Mouse (Mus musculus): Measurements from ENCODE around the gene Msmb. TPM values are rescaled to one million over a fixed set of nuclear protein-coding genes. Genes with fewer than 3 reads are reported as not detected.

Gene Msmb
- total RNA-seq, 2 experiments from 2014 or later, result not detected

DNA sequence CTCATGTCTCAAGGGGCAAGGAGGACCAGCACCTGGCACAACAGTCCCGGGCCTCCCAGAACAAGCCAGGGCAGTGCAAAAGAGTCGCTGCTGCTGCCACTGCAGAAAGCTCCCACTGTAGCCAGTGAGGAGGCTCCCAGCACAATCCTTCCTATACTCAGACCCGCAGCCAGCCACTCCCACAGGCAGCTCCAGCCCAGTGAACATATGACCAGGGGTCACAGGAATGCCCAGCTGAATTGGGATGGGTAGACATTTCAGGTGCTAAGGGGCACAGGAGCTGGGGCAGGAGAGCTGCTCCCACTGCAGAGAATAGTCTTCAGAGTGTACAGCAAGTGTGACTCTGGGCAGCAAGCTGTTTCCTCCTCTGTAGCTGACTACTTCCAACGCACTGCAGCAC lies 3.6 kb downstream of the Msmb start:
- no peak for DNase-seq
- intact Hi-C loops (cut with DNase I), result no loop called here

DNA sequence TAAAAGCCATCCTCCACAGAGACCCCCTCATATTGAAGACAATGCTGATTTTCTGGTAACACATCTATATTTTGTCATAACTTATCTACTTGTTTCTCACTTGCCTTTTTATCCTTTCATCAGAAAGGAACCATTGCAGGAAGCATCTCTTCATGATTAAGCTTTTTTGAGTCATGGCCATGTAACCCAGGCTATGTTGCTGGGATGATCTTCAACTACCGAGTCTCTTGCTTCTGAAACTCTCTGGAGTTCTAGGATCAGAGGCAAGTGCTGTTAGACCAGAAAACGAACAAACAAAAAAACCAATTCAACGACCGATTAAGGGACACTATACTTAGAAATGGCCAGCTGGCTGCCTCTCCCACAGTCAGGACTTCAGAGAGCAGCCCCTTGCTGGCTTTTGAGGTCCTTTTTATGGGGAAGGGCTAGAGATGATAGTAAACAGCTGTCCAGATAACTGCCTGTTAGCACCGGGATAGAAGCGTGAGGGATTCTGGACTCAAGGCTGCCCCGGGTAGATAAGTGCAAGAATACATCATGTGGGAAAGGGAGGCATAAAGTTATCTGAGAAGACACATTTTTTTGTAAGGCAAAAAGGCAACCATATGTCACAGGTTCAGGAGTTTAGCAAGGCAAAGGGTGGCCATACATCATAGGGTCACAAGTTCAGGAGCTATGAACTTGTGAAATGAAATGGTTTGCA lies 4.1 kb downstream of the Msmb start:
- peak in 1 of 2 experiments; percentile 6 for DNase-seq
- intact Hi-C loops (cut with DNase I), result no loop called here

DNA sequence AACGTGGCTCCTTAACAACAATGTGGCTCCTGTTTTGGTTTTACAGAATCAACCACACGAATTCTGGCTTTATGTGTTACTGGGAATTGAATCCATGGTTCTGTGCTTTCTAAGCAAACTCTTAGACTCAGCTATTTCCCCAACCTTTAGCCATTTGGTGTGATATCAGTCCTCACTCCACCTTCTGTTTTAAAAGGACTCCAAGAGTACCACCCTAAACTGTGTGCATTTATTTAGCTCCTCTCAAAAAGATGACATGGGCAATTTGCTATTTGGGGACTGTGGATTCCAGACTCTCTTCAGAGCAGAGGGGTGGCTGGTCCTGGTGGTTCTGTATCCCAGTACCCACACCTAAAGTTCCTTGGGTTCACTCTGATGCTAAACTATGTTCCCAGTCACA lies 4.8 kb downstream of the Msmb start:
- intact Hi-C loops (cut with DNase I), result no loop called here
- DNase-seq, result no peak

DNA sequence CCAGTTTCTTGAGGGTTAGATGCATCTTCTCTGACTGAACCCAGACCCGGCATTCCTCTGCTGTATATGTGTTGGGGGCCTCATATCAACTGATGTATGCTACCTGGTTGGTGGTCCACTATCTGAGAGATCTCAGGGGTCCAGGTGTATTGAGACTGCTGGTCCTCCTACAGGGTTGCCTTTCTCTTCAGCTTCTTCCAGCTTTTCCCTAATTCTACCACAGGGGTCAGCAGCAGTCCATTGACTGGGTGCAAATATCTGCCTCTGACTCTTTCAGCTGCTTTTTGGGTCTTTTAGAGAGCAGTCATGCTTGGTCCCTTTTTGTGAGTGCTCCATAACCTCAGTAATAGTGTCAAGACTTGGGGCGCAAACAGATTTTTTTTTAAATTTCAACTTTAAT lies 9.0 kb downstream of the Msmb start:
- no peak for DNase-seq
- intact Hi-C loops (cut with DNase I), result no loop called here

DNA sequence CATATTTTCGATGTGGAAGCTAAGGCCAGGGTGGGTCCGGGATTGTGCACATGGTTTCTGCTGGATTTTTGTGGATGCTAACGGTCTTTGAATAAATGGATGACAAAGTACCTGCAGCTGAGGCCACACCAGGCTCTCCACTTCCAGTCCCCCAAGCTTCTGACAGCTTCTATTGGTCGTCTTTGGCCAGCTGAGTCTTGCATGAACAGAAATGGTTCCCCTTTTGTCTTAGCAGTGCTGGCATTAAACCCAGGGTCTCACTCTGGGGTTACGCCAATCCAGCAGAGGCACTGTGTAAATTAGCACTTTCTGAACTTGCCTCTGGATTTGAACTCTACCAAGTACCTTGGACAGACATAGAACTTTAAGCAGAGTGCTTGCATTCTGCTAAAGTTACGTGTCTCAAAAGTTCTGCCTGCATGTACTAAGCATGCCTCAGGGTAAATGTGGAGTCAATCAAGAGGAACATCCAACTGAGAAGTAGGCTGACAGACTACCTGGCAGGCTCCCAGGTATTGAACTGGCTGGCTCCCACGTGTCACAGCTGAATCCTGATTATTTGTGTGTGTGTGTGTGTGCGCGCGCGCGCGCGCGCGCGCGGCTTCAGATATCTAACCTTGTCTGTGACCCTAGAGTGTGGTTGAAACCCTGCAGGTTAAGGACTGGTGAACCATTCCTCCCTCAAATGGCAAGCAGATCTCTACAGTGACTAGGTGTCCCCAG lies 10.6 kb downstream of the Msmb start:
- no peak for DNase-seq
- intact Hi-C loops (cut with DNase I), result no loop called here

DNA sequence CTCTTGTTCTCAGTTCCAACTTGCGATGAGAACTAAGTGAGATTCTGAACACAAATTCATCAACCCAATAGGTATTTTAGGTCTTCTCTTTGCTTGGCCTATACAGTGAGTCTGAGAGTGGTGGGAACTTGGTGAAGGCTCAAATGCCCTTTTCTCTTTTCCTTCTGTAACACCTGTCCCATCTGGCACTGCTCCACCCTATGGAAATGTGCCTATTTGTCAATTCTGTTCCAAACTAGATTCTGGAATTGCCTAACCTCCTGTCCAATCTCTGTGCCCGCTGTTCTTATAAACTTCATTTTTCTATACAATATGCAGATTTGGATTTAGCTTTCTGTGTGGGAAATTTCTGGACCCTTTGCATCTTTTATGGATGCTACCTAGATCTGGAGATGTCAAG lies 11.3 kb downstream of the Msmb start:
- intact Hi-C loops (cut with DNase I), result no loop called here
- DNase-seq, result no peak

DNA sequence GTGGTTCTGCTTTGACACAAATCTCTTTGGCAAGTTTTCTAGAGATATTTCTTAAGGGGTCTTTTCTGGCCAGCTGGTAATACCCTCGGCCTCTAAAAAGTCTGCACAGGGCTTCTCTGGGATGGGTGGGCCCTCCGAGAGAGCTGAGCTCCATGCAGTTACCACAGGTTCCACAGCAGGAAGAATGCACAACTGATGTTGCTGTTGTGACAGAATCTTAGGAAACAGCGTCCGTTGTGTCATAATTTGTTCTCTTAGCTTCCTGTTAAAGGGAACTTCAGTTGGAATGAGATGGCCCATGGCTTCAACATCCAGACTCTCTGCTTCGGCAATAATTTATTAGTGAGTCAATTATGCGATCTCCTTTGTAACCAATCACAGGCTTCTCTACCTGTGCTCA lies 12.9 kb downstream of the Msmb start:
- intact Hi-C loops (cut with DNase I), result no loop called here
- no peak for DNase-seq

DNA sequence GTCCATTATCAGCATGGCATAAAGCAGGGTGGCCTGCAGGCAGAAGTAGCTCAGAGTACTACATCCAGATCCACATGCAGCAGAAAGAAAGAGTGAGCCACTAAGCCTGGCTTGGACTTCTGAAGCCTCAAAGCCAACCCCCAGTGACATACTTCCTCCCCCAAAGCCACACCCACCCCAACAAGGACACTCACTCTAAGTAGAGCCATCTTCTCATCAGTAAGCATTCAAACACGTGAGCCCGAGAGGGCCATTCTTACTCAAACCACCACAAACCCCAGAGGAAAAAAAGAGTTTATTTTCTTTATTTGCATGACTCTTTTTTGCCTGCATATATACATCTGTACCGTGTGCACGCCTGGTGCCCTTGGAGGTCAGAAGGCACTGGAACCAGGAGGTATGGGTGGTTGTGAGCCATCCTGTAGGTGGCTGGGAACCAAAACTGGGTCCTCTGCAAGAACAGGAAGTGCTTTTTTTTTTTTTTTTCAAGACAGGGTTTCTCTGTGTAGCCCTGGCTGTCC lies 17.4 kb downstream of the Msmb start:
- intact Hi-C loops (cut with DNase I), result no loop called here
- no peak for DNase-seq

DNA sequence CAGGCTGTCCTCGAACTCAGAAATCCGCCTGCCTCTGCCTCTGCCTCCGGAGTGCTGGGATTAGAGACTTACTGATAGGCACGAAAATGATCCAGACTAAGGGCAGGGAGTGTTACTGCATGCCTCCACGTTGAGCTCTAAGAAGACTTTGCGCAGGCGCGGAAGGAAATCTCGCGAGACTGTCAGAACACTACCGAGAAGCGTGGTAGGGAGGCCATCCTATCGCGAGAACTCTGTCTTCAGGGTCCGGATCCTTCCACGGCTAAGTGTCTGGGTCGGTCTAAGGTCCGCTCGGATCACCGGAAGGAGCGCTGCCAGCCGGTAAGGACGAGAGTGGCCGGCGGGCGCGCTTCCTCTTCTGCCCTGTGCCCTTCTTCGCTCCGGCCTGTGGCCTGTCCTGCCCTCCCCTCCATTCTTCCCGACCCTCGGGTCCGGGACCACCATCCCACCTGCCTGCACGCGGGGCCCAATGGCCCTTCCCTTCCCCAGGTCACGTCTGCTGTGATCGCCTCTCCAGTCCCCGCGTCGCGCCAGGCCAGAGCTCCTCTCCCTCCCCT lies 17.9 kb downstream of the Msmb start, which contains the start of gene Ncoa4:
Gene Ncoa4 (plus strand): TSS at position 176 of the 557 bp plus-strand sequence.
- DNase-seq, result peak; percentile 97 to 99
- intact Hi-C loops (cut with DNase I), result loop anchor here (5.0 kb wide), 1 partner anchor 38 kb away; no protein-coding TSS in a partner anchor

DNA sequence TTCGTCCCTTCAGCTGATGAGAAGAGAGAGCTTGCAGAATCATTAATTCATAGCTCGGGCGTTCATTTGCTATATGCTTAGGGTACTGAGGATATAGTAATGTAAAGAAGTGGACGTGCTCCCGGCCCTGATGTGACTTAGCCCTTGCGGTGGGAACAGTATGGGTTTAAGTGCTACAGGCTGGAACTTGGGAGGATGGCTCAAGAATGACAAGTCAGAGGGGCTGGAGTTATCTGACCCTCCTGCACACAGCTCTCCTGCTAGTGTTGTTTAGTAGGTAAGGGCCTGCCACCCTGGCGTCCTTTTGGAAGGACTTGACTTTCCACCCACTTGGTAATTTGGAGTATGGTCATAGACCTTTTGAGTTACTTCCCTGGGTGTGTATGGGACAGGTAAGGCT lies 18.7 kb downstream of the Msmb start:
- intact Hi-C loops (cut with DNase I), result loop anchor here (5.0 kb wide), 1 partner anchor 37 kb away; no protein-coding TSS in a partner anchor
- DNase-seq, result no peak

DNA sequence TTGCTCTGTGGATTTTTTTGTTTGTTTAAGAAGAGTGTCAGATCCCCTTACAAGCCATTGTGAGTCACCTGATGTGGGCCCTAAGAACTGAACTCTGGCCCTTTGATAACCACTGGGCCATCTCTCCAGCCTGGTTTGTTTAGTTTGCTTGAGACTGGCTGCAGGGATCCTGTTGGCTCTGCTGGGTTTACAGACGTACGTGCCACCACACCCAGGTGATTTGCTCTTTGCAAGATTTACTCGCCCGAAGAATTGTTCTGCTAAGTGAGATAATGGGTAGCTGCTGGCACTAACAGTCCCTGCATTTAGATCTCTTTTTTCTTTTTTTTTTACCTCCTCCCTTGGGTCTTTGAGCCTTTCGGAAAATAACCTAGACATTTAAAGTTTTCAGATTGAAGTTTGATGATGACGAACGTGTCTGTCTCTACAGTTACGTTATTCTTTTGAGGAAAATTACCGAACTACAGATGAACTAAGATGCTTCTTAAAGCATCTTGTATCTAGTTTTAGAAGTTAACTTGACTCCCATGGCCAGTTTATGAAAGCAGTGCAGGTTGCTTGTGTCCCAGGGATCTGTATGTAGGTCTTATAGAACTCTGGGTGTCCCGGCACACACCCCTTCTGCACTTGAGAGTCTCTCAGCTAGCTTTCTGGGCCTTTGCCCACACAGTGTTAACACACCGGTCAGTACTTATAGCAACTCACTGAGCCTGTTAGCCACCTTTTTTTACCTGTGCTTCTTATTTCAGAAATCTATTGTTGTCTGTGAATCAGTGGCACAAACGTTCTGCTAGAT lies 19.5 kb downstream of the Msmb start:
- no peak for DNase-seq
- intact Hi-C loops (cut with DNase I), result loop anchor here (5.0 kb wide), 1 partner anchor 36 kb away; no protein-coding TSS in a partner anchor

DNA sequence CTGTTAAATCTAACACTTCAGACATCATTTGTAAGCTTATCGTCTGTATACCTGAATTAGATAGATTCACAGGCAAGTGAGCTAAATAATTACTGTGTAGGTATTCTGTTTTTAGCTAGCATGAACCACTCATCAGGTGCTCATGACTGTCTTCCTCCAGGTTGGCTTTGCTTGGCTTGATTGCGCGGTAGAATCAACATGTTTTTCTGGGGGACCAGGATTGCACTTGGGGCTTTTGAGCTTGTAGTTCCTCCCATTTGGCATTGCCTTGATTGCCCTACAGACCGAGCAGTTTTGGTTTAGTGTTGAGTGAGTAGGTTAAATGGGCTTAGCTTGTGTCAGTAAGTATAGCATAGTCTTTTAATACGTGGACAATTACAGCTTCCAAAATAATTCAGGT lies 20.4 kb downstream of the Msmb start:
- intact Hi-C loops (cut with DNase I), result loop anchor here (5.0 kb wide), 1 partner anchor 35 kb away; no protein-coding TSS in a partner anchor
- DNase-seq, result no peak

DNA sequence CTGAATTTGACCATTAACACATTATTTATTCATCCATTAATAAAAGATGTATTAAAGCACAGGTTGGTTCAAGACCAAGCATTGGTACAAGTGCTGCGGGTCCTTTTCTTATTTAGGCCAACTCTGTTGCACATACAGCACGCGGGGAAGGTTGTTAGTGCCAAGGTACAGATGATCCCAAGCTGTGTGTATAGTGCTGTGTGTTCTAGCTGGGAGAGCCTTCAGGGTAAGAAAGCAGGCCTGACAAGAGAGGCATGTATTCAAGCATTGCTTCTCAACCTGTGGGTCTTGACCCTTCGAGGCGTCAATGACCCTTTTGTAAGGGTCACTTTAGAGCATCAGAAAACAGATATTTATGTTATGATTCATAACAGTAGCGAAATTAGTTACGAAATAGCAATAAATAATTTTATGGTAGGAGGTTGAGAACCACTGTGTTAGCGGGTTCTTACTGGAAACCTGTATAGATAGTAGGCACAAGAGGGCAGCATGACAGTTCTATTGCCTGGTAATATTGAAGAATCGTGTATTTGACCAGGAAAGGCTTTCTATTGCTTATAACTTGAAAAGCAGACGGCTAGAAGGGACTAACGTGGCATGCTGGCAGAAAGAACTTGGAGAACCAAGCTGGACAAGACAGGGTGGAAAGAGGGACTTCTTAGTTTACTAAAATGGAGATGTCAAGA lies 21.5 kb downstream of the Msmb start:
- DNase-seq, result no peak
- intact Hi-C loops (cut with DNase I), result loop anchor here (5.0 kb wide), 1 partner anchor 34 kb away; no protein-coding TSS in a partner anchor

DNA sequence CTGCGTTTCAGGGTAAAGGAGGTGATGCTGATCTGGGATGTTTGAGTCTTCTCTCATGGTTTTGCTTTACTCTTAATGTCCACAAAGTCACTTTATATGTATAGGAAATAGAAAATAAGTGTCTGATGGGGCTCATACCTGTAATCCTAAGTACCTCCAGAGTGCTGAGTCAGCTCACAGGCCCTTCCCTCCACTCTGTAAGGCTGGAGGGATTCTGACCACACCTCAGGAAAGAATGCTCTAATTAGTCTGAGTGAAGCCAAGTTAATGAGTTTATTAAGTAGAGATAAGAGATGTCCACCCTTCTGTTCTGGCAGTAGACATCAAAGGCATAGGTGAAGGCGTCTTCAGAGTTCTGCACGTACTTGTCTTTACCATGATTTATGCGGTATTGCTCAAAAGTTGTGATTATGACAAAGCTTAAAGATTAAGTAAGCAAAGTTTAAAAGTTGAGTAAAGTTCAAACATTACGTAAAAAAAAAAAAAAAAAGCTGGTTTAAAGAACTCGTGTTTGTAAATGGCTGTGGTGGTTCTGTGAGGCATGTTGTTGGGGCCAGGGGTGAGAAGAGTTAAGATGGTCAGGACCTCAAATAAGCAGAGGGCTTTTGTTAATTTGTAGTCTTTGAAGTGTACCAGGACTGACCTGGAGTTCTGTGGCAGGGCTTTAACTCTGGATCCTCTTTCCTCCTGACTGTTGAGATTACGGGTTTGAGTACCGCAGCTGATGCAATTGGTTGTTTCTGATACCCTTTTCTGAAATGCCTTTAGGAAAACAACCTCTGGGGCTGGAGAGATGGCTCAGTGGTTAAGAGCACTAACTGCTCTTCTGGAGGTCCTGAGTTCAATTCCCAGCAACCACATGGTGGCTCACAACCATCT lies 22.6 kb downstream of the Msmb start:
- intact Hi-C loops (cut with DNase I), result loop anchor here (5.0 kb wide), 1 partner anchor 33 kb away; no protein-coding TSS in a partner anchor
- DNase-seq, result no peak

DNA sequence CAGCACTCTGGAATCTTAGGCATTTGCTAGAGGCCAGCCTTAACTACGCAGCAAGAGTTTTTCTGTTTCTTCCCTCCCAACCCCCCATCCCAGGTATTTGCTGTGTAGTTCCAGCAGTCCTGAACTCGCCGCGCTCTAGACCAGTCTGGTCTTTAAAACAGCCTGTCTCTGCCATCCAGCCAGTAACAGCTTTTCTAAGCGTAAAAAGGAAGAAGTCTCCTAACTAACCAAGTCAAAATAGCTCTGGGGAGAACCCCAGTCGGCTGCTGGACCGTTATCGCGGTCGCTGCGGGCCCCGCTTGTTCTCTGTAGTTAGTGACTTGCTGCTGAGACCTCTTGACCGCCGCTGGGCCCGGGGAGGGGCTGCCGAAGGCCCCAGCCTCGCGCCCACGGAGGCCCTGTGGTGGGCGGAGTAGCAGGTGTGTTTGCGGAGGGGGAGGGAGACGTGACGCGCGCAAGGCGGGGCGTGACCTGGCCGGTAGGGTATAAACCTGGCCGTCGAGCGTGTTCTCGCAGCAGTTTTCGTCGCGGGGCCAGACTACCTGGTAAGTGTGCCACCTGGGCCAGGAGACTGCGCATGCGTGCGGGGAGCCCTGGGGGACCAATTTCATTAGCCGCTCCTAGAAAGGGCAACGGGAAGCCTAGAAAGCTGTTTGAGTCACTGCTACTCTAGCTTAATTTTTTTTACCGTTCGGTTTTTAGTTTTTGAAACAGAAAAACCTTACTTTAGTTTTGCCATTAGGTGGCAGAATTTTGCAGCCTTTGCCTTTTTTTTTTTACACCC lies 23.6 kb downstream of the Msmb start:
- DNase-seq, result peak; percentile 67 to 71
- intact Hi-C loops (cut with DNase I), result no loop called here

DNA sequence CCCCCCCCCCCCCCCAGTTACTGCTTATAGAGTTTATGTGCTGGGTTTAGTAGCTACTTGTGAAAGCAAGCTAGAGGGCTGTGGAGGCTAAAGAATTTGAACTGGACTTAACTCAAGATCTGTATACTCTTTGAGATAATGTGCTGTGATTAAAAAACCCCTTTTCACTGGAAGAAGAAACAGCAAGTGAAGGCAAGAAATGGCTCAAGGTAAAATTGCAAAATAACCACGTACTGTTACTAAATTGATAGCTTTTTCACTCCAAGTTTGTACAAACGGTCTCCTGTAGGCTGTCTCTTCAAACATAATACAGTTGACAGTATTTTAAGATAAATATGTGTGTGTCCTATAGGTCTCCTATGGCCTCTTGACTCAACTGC lies 24.2 kb downstream of the Msmb start:
- DNase-seq, result no peak
- intact Hi-C loops (cut with DNase I), result no loop called here

DNA sequence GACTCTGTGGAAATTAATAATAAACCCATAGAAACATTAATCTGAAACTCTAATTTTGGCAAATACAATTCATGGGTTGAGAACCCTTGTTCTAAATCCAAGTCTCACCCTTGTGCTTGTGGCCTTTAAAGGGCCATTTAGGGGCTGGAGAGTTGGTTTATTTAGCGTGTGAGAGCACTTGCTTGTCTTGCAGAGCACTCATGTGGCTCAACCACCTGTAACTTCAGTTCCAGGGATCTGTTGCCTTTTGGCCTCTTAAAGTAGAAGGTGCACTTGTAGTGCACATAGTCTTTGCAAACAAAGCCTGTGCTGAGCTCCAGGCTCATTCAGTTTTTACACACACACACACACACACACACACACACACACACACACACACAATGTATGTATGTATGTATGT lies 25.0 kb downstream of the Msmb start:
- DNase-seq, result no peak
- intact Hi-C loops (cut with DNase I), result no loop called here

DNA sequence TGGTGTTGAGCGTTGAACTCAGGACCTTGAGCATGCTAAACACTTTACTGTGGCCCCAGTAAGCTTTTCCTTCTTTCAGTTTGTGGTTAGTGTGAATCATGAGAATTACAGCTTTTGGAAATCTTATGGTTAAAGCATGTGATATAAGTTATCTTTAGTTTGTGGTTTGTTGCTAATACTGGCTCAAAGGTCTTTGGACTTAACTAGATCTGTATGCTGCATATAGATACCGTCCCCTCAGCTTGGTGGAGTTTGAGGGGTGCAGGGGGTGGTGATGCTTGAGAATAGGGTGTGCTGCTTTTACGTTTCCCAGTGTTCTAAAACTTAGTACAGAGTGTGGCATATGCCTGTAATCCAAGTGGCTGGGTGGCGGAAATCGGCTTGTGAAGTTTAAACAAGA lies 25.5 kb downstream of the Msmb start:
- no peak for DNase-seq
- intact Hi-C loops (cut with DNase I), result no loop called here

Data from heart, postnatal 14 days (tissue).